Mouse (Mus musculus) bone marrow macrophage, adult 2 months (primary cell): Measurements from ENCODE around the gene Nap1l5. TPM values are rescaled to one million over a fixed set of nuclear protein-coding genes. Genes with fewer than 3 reads are reported as not detected.
"Not testable (repeated sequence)": the region's sequence is repeated elsewhere in the genome, so short reads cannot be mapped to it uniquely, and the experiment has no call there.

Experiments used
- H3K27ac ChIP-seq: 2 replicates; pipeline ENCODE4 v1.5.1; 2012; ENCODE audit warnings: low read depth, low read length; ENCODE audit not compliant: insufficient read depth
- H3K4me1 ChIP-seq: 2 replicates; pipeline ENCODE4 v1.6.1; 2012; ENCODE audit warnings: low read length; ENCODE audit not compliant: control insufficient read depth, insufficient read depth
- H3K4me3 ChIP-seq: 2 replicates; pipeline ENCODE4 v1.5.1; 2012; ENCODE audit warnings: mild to moderate bottlenecking, low read length, moderate library complexity; ENCODE audit not compliant: insufficient read depth
- CTCF ChIP-seq: IDR thresholded peaks from 2 replicates; pipeline ENCODE4 v1.5.1; 2012; ENCODE audit warnings: low read depth, mild to moderate bottlenecking, low read length, moderate library complexity
- POLR2A ChIP-seq: IDR thresholded peaks from 2 replicates; pipeline ENCODE4 v1.6.1; 2012; ENCODE audit warnings: mild to moderate bottlenecking, low read depth, low read length, borderline replicate concordance
- polyA plus RNA-seq: library from polyadenylated mRNA; stranded (reverse); fragments of >200 nt; gene quantifications from 2 replicates; pipeline ENCODE4 v1.2.4, GENCODE M21; 2012; ENCODE audit not compliant: missing spikeins, insufficient read depth, insufficient read length

The Nap1l5 gene
- polyA plus RNA-seq, 1 experiment: not detected

DNA sequence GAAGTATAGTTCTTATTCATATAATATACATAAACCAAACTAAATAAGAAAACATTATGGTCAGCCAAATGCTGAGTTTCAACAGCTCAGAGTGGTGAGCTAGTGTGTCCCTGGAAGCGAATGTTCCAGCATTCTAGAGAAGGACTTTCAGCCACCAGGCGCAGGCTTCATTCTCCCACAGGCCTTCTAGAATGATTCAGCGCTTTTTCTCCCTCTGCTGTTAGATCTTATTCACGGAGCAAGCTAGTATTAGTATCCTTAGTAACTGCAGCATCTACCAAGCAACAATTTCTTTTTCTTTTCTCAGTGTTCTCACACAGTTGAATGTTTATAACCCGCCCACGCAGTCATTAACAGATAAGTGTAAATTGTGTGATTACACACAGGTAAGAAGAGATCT lies 24.6 kb downstream of the Nap1l5 start:
- H3K4me3 ChIP-seq: no peak overlapping the region
- no peaks in the 10 kb centered on the region for H3K4me1 ChIP-seq
- TF ChIP-seq POLR2A (no peak), CTCF (no peak)
- no peak overlapping the region for H3K27ac ChIP-seq

DNA sequence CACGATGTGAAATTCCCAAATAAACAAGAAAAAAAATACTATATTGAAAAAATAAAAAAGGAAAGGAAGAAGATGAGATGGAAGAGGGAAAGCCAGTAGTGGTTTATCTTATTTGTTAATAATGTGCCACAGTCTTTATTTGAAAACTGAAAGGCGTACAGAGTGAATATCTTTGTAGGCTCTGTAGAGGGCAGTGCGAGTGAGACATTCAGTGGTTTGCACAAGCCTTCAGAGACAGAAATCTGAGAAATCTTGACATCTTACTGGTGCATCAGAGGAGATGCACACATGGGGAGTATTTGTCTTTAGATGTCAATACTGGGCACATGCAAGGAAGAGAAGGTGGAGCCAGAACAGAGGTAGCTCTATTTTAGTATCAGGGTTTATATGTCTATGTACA lies 25.5 kb downstream of the Nap1l5 start:
- no peak for TF ChIP-seq CTCF
- TF ChIP-seq POLR2A: no peak
- no peaks in the 10 kb centered on the region for H3K4me1 ChIP-seq

DNA sequence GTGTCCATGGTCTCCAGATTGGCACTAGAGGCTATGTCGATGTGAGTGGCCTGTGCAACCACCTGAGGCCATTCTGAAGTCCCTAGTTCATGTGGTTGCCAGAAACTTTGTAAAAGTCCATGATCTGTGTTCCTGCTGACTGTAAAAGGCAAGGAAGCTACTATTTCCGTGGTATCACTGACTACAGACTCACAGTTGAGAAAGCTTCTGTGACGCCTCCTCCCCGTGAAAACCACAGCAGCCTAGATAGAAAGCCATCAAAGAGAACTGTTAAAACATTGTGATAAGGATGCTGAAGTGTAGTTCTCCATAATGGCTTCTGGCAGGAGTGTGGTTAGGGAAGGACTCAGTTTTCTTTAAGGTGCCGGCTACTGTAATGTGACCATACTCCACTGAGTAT lies 26.0 kb downstream of the Nap1l5 start:
- Histone ChIP-seq H3K27ac (no peak overlapping the region), H3K4me1 (no peaks in the 10 kb centered on the region), H3K4me3 (no peak overlapping the region)
- TF ChIP-seq CTCF (no peak), POLR2A (no peak)

More for the DNA sequence above, 25.5 kb downstream of the Nap1l5 start:
- Histone ChIP-seq H3K27ac (no peak overlapping the region), H3K4me3 (no peak overlapping the region)

DNA sequence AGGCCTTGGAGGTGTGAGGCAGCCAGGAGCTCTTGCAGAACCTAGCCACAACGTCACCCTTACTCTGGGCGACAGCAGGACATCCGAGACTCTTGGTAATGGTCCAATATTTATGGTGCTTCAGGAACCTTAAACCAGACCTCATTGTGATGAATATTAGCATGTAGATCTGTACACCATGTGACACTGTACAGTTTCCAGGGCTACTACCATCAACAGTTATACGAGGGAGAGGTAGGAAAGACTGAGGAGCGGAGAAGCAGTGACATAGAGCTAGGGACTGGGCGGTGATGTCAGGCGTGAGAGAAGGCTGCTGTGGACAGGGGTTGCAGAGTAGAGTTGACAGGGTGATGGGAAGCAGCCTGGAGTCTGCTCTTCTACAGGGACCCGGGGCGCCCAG lies 26.9 kb downstream of the Nap1l5 start:
- no peak overlapping the region for H3K27ac ChIP-seq
- no peak overlapping the region for H3K4me3 ChIP-seq
- H3K4me1 ChIP-seq: no peaks in the 10 kb centered on the region
- TF ChIP-seq POLR2A (no peak), CTCF (no peak)

DNA sequence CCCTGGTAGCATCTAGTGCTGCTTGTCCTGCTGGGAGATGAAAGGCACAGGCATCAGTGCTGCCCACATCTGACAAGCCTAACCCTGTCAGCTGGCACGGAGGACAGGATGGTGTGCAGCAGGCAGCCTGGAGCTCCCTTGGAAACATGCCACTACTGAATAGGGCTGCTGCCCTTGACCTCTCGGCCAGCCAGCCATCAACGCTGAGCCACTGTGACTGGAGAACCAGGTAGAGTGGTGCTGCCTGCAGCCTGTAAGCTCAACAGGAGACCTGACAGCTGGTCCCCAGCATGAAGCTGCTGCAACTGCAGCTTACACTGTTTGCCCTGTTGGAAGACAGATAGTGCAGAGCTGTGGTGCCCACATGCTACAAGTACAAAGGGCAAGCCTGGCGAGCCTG lies 27.3 kb downstream of the Nap1l5 start:
- Histone ChIP-seq H3K27ac (no peak overlapping the region), H3K4me1 (no peaks in the 10 kb centered on the region), H3K4me3 (no peak overlapping the region)
- TF ChIP-seq CTCF (no peak), POLR2A (no peak)

DNA sequence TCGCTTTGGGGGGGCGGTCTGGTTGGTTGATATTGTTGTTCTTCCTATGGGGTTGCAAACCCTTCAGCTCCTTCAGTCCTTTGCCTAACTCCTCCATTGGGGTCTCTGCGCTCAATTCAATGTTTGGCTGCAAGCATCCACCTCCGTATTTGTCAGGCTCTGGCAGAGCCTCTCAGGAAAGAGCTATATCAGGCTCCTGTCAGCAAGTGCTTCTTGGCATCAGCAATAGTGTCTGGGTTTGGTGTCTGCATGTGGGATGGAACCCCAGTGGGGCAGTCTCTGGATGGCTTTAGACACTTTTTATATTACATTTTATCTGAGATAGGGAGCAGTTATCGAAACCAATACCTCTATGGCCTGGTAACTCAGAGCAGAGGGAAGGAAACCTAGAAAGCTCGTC lies 39.0 kb downstream of the Nap1l5 start:
- not testable (repeated sequence) for H3K4me1 ChIP-seq, H3K27ac ChIP-seq, H3K4me3 ChIP-seq

DNA sequence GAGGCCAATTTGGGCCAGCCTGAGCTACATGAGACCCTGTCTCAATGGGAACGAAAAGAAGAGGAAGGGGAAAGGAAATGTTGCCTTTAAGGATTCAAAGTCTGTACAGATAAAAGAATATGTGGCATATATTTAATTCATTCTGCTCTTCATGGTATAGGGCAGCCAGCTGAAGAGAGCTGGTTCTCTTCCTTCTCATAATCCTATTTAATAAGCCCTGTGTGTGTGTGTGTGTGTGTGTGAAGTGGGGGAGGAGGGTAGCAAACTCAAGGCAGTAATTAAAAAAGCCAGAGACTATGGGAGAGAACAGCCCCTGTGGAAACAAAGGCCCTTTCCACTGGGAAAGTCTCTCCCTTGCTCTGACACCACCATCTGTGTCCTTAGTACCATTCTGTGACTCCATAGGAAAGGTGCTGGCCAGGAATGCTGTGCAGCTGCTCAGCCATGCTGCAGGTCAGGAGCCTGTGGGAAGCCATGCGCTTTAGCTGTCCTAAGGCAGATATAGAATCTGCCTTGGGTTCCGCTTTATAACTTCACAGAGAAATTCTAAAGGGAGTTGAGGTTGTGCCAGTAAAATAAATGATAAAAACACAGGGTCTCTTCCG lies 43.1 kb downstream of the Nap1l5 start:
- H3K4me1 ChIP-seq: no peaks in the 10 kb centered on the region; the same call in 1 of the 2 replicates
- H3K27ac ChIP-seq: no peak overlapping the region
- no peak for TF ChIP-seq POLR2A
- TF ChIP-seq CTCF: no peak
- no peak overlapping the region for H3K4me3 ChIP-seq

DNA sequence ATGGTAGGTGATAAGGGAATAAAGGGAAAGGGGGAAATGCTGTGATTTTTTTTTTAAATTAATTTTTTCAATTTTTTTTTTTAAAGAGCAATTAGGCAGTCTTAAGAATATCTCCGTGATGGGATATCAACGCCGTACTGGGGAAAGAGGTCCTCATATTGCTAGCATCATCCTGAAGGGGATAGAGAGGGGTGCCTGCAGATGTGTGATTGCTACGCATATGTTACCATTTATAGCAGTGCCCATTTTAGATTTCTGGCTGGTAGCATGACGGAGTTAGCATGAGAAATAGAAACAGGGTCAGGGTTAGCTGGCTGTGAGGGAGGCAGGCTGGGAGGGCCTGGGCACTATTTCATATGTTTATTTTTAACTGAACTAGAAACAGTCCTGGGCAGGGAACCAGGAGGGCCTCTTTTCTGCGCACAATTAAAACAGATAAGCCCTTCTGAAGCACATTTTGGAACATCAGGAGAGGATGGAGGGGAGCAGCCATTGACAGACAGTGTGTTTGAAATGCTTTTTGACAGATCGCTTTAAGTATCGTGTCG lies 44.4 kb downstream of the Nap1l5 start:
- TF ChIP-seq CTCF (no peak), POLR2A (no peak)

DNA sequence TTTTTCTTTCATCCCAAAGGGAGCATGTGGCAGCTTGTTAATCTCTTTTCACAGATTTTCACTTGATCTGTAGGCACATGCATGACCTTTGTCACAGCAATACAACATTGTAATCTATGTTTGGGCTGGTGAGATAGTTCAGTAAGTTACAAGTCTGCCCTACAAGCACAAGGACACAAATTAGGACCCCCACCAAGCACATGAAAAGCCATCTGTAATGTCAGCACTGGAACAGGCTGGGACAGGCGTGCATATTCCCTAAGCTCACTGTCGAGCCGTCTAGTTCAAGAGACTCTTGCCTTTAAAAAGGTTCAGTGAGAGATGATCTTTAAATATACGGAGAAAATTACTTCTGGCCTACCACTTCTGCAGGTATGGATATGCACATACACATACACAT lies 47.4 kb downstream of the Nap1l5 start:
- no peak overlapping the region for H3K4me3 ChIP-seq
- H3K4me1 ChIP-seq: peaks cover 3% of the 10 kb centered on the region; the same call in 1 of the 2 replicates
- no peak overlapping the region for H3K27ac ChIP-seq
- TF ChIP-seq POLR2A (no peak), CTCF (no peak)

More for the DNA sequence above, 44.4 kb downstream of the Nap1l5 start:
- Histone ChIP-seq H3K27ac (no peak overlapping the region), H3K4me3 (no peak overlapping the region), H3K4me1 (no peaks in the 10 kb centered on the region; the same call in 1 of the 2 replicates)

DNA sequence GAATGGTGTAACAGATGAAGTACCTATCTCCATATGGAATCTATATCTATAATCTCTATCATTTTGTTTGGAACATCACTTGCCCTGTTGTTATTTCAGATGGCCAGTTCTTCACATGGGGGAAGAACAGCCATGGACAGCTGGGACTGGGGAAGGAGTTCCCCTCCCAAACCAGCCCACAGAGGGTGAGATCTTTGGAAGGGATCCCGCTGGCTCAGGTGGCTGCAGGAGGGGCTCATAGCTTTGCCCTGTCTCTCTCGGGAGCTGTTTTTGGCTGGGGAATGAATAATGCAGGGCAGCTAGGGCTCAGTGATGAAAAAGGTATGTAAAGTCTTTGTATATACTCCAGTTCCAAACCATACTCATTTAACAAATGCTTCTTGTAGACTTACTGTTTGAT lies 50.4 kb downstream of the Nap1l5 start:
- H3K27ac ChIP-seq: no peak overlapping the region
- H3K4me1 ChIP-seq: peaks cover 4% of the 10 kb centered on the region; the same call in 1 of the 2 replicates
- no peak overlapping the region for H3K4me3 ChIP-seq
- TF ChIP-seq POLR2A (no peak), CTCF (no peak)
